Mouse (Mus musculus) CH12.LX (cell line): ENCODE measurements around the gene Aaas.

Experiments used
- E2F4 ChIP-seq: IDR thresholded peaks from 2 replicates; pipeline ENCODE4 v1.6.1; 2011; ENCODE audit warnings: low read depth, low read length, improper control_type of control experiment; ENCODE audit not compliant: insufficient replicate concordance
- EP300 ChIP-seq: IDR thresholded peaks from 2 replicates; pipeline ENCODE4 v1.6.1; 2011; ENCODE audit warnings: low read length, improper control_type of control experiment
- GABPA ChIP-seq: IDR thresholded peaks from 2 replicates; pipeline ENCODE4 v1.6.1; 2012; ENCODE audit warnings: low read depth, low read length, improper control_type of control experiment, inconsistent platforms; ENCODE audit not compliant: insufficient replicate concordance
- IRF4 ChIP-seq: IDR thresholded peaks from 2 replicates; pipeline ENCODE4 v1.6.1; 2014; ENCODE audit warnings: low read depth, mild to moderate bottlenecking, inconsistent platforms, low read length, improper control_type of control experiment
- MAFK ChIP-seq: IDR thresholded peaks from 2 replicates; pipeline ENCODE4 v1.6.1; 2011; ENCODE audit warnings: low read length, improper control_type of control experiment; ENCODE audit not compliant: insufficient replicate concordance
- MEF2A ChIP-seq: IDR thresholded peaks from 2 replicates; pipeline ENCODE4 v1.6.1; 2014; ENCODE audit warnings: low read depth, mild to moderate bottlenecking, inconsistent platforms, low read length, improper control_type of control experiment, borderline replicate concordance
- NELFE ChIP-seq: IDR thresholded peaks from 2 replicates; pipeline ENCODE4 v1.6.1; 2011; ENCODE audit warnings: low read depth, low read length, improper control_type of control experiment
- POLR2A ChIP-seq: IDR thresholded peaks from 2 replicates; pipeline ENCODE4 v1.6.1; 2011; ENCODE audit warnings: low read depth, mild to moderate bottlenecking, improper control_type of control experiment, low read length
- RCOR1 ChIP-seq: conservative IDR thresholded peaks from 2 replicates; pipeline ENCODE4 v1.6.1; 2012; ENCODE audit warnings: low read depth, mild to moderate bottlenecking, inconsistent platforms, low read length, improper control_type of control experiment
- SMC3 ChIP-seq: IDR thresholded peaks from 2 replicates; pipeline ENCODE4 v1.6.1; 2011; ENCODE audit warnings: low read depth, low read length, improper control_type of control experiment
- ZNF384 ChIP-seq: IDR thresholded peaks from 2 replicates; pipeline ENCODE4 v1.6.1; 2012; ENCODE audit warnings: low read depth, low read length, improper control_type of control experiment, inconsistent platforms

GRCm38 (mm10) chr15:102366238-102366637, 15.7 kb upstream of the Aaas start:
- TF ChIP-seq POLR2A (no peak), IRF4 (no peak), MEF2A (no peak), MAFK (no peak), GABPA (no peak), RCOR1 (no peak), SMC3 (no peak), NELFE (no peak), EP300 (no peak), E2F4 (no peak), ZNF384 (no peak)
